Mouse (Mus musculus) CH12.LX (cell line): ENCODE measurements around the gene Whrn. TPM values are rescaled to one million over a fixed set of nuclear protein-coding genes. Genes with fewer than 3 reads are reported as not detected.

ENCODE experiments used
- DNase-seq: peaks from one replicate; pipeline ENCODE4 v3.0.0-alpha.2; 2013; ENCODE audit errors: extremely low read depth
- H3K27ac ChIP-seq: 2 replicates; pipeline ENCODE4 v1.5.1; 2012; ENCODE audit warnings: low read depth, mild to moderate bottlenecking, control low read depth, moderate library complexity; ENCODE audit not compliant: insufficient read depth
- H3K27me3 ChIP-seq: replicated peaks from 2 replicates; pipeline ENCODE3; 2012; ENCODE audit warnings: inconsistent platforms
- H3K36me3 ChIP-seq, 2 experiments: replicated peaks in 1 of 2; 2 replicates each; pipeline versions ENCODE3 to v1.6.1; 2012; ENCODE audit warnings: inconsistent platforms in 1 of 2, low read length in 1 of 2, mild to moderate bottlenecking in 1 of 2, mixed read lengths in 1 of 2, moderate library complexity in 1 of 2; ENCODE audit not compliant: control insufficient read depth in 1 of 2, insufficient read depth in 1 of 2
- H3K4me1 ChIP-seq, 2 experiments: 2 replicates each; pipeline ENCODE4 v1.6.1; 2012; ENCODE audit warnings: inconsistent platforms in 1 of 2, moderate library complexity in 1 of 2; ENCODE audit not compliant: insufficient read depth in 2 of 2, control insufficient read depth in 1 of 2
- H3K4me2 ChIP-seq: 2 replicates; pipeline ENCODE4 v1.6.1; 2012; ENCODE audit warnings: low read depth, mild to moderate bottlenecking, control low read depth; ENCODE audit not compliant: poor library complexity, insufficient read depth, severe bottlenecking
- H3K4me3 ChIP-seq, 3 experiments: fragments of 150-350 bp in 1 of 3; sonication (generic) in 1 of 3; replicated peaks in 1 of 3; 2 replicates each; pipeline versions ENCODE3 to v1.5.1; 2011 to 2012; ENCODE audit warnings: low read depth in 2 of 3, low read length in 2 of 3, mild to moderate bottlenecking in 2 of 3, moderate library complexity in 2 of 3, control low read depth in 1 of 3, improper control_type of control experiment in 1 of 3, inconsistent platforms in 1 of 3, mixed read lengths in 1 of 3; ENCODE audit not compliant: poor library complexity in 1 of 3
- H3K79me2 ChIP-seq: replicated peaks from 2 replicates; pipeline ENCODE4 v1.6.1; 2012; ENCODE audit warnings: mild to moderate bottlenecking, moderate library complexity; ENCODE audit not compliant: control insufficient read depth, poor library complexity, insufficient read depth, severe bottlenecking; ENCODE audit errors: extremely low read depth
- H3K9ac ChIP-seq: 2 replicates; pipeline ENCODE4 v1.6.1; 2012; ENCODE audit warnings: low read depth, mild to moderate bottlenecking, control low read depth, moderate library complexity; ENCODE audit not compliant: insufficient read depth
- H3K9me3 ChIP-seq: replicated peaks from 2 replicates; pipeline ENCODE3; 2012; ENCODE audit warnings: low read length, inconsistent platforms, mixed read lengths
- BHLHE40 ChIP-seq: IDR thresholded peaks from 2 replicates; pipeline ENCODE4 v1.6.1; 2011; ENCODE audit warnings: mild to moderate bottlenecking, low read depth, low read length, improper control_type of control experiment
- CHD2 ChIP-seq: IDR thresholded peaks from 2 replicates; pipeline ENCODE4 v1.6.1; 2011; ENCODE audit warnings: low read length, improper control_type of control experiment
- CTCF ChIP-seq, 2 experiments: IDR thresholded peaks in 1 of 2; conservative IDR thresholded peaks in 1 of 2; 2 replicates each; pipeline ENCODE4 v1.5.1; 2011 to 2012; ENCODE audit warnings: low read depth in 2 of 2, low read length in 2 of 2, improper control_type of control experiment in 1 of 2, inconsistent platforms in 1 of 2, mild to moderate bottlenecking in 1 of 2, moderate library complexity in 1 of 2
- ELF1 ChIP-seq: IDR thresholded peaks from 2 replicates; pipeline ENCODE4 v1.6.1; 2014; ENCODE audit warnings: low read depth, mild to moderate bottlenecking, inconsistent platforms, low read length, improper control_type of control experiment
- EP300 ChIP-seq: IDR thresholded peaks from 2 replicates; pipeline ENCODE4 v1.6.1; 2011; ENCODE audit warnings: low read length, improper control_type of control experiment
- ETS1 ChIP-seq: conservative IDR thresholded peaks from 2 replicates; pipeline ENCODE4 v1.6.1; 2012; ENCODE audit warnings: low read depth, mild to moderate bottlenecking, inconsistent platforms, low read length, improper control_type of control experiment, moderate library complexity
- GABPA ChIP-seq: IDR thresholded peaks from 2 replicates; pipeline ENCODE4 v1.6.1; 2012; ENCODE audit warnings: low read depth, low read length, improper control_type of control experiment, inconsistent platforms; ENCODE audit not compliant: insufficient replicate concordance
- HCFC1 ChIP-seq: IDR thresholded peaks from 2 replicates; pipeline ENCODE4 v1.6.1; 2012; ENCODE audit warnings: low read depth, mild to moderate bottlenecking, inconsistent platforms, low read length, improper control_type of control experiment
- IRF4 ChIP-seq: IDR thresholded peaks from 2 replicates; pipeline ENCODE4 v1.6.1; 2014; ENCODE audit warnings: low read depth, mild to moderate bottlenecking, inconsistent platforms, low read length, improper control_type of control experiment
- JUND ChIP-seq: conservative IDR thresholded peaks from 2 replicates; pipeline ENCODE4 v1.6.1; 2011; ENCODE audit warnings: low read depth, low read length, improper control_type of control experiment
- MAFK ChIP-seq: IDR thresholded peaks from 2 replicates; pipeline ENCODE4 v1.6.1; 2011; ENCODE audit warnings: low read length, improper control_type of control experiment; ENCODE audit not compliant: insufficient replicate concordance
- MAX ChIP-seq: IDR thresholded peaks from 2 replicates; pipeline ENCODE4 v1.6.1; 2011; ENCODE audit warnings: low read length, improper control_type of control experiment
- MXI1 ChIP-seq: IDR thresholded peaks from 2 replicates; pipeline ENCODE4 v1.6.1; 2011; ENCODE audit warnings: mild to moderate bottlenecking, low read depth, low read length, improper control_type of control experiment
- MYC ChIP-seq: IDR thresholded peaks from 2 replicates; pipeline ENCODE4 v1.6.1; 2011; ENCODE audit warnings: low read depth, mild to moderate bottlenecking, improper control_type of control experiment, low read length
- NRF1 ChIP-seq: IDR thresholded peaks from 2 replicates; pipeline ENCODE4 v1.6.1; 2014; ENCODE audit warnings: low read depth, mild to moderate bottlenecking, inconsistent platforms, low read length, improper control_type of control experiment, moderate library complexity
- PAX5 ChIP-seq: IDR thresholded peaks from 2 replicates; pipeline ENCODE4 v1.6.1; 2012; ENCODE audit warnings: low read length, inconsistent platforms, mixed read lengths
- POLR2A ChIP-seq: IDR thresholded peaks from 2 replicates; pipeline ENCODE4 v1.6.1; 2011; ENCODE audit warnings: low read depth, mild to moderate bottlenecking, improper control_type of control experiment, low read length
- POLR2AphosphoS2 ChIP-seq: IDR thresholded peaks from 2 replicates; pipeline ENCODE4 v1.6.1; 2011; ENCODE audit warnings: low read depth, low read length, improper control_type of control experiment
- RAD21 ChIP-seq: IDR thresholded peaks from 2 replicates; pipeline ENCODE4 v1.6.1; 2011; ENCODE audit warnings: low read depth, mild to moderate bottlenecking, low read length, improper control_type of control experiment, moderate library complexity
- SIN3A ChIP-seq: IDR thresholded peaks from 2 replicates; pipeline ENCODE4 v1.6.1; 2012; ENCODE audit warnings: low read length, improper control_type of control experiment, inconsistent platforms
- SMC3 ChIP-seq: IDR thresholded peaks from 2 replicates; pipeline ENCODE4 v1.6.1; 2011; ENCODE audit warnings: low read depth, low read length, improper control_type of control experiment
- UBTF ChIP-seq: IDR thresholded peaks from 2 replicates; pipeline ENCODE4 v1.6.1; 2012; ENCODE audit warnings: low read depth, mild to moderate bottlenecking, inconsistent platforms, low read length, improper control_type of control experiment, moderate library complexity
- USF1 ChIP-seq: IDR thresholded peaks from 2 replicates; pipeline ENCODE4 v1.6.1; 2014; ENCODE audit warnings: low read depth, mild to moderate bottlenecking, inconsistent platforms, low read length, improper control_type of control experiment
- USF2 ChIP-seq: conservative IDR thresholded peaks from 2 replicates; pipeline ENCODE4 v1.6.1; 2011; ENCODE audit warnings: low read depth, low read length, improper control_type of control experiment
- ZC3H11A ChIP-seq: IDR thresholded peaks from 2 replicates; pipeline ENCODE4 v1.6.1; 2012; ENCODE audit warnings: low read depth, mild to moderate bottlenecking, inconsistent platforms, low read length, improper control_type of control experiment
- ZKSCAN1 ChIP-seq: IDR thresholded peaks from 2 replicates; pipeline ENCODE4 v1.6.1; 2012; ENCODE audit warnings: low read depth, inconsistent platforms, low read length, improper control_type of control experiment, borderline replicate concordance
- ZMIZ1 ChIP-seq: IDR thresholded peaks from 2 replicates; pipeline ENCODE4 v1.6.1; 2012; ENCODE audit warnings: low read depth, mild to moderate bottlenecking, inconsistent platforms, low read length, improper control_type of control experiment
- ZNF384 ChIP-seq: IDR thresholded peaks from 2 replicates; pipeline ENCODE4 v1.6.1; 2012; ENCODE audit warnings: low read depth, low read length, improper control_type of control experiment, inconsistent platforms
- dilution Hi-C: fragments of 300-500 bp; cut with MboI; formaldehyde crosslinking; loops from 2 replicates; pipeline ENCODE4 v1.14.3; 2020; ENCODE audit warnings: low sequenced_read_pairs; ENCODE audit not compliant: extremely low pct_unique_long_range_greater_than_20kb, extremely low pct_ligation_motif_present
- in situ Hi-C: fragments of 300-500 bp; cut with MboI; formaldehyde crosslinking; loops from 3 replicates; pipeline ENCODE4 v1.14.3; 2019; ENCODE audit warnings: low sequenced_read_pairs, low pct_ligation_motif_present, low pct_unique_long_range_greater_than_20kb, mixed read lengths
- polyA plus RNA-seq: library from polyadenylated mRNA; unstranded; fragments of >175 nt; gene quantifications from 2 replicates; pipeline ENCODE4 v1.2.1, GENCODE M21; 2012; ENCODE audit warnings: low read depth; ENCODE audit not compliant: insufficient read length
- total RNA-seq, 2 experiments: library from RNA; depleted of rRNA; stranded (reverse); fragments of 300-350 nt in 1 of 2; fragments of >200 nt in 1 of 2; gene quantifications; 2 replicates each; pipeline ENCODE4 v1.2.3; 2012 to 2014

Whrn gene
- total and polyA plus RNA-seq, 3 experiments = 0.99 to 9.4 (median 4.5) TPM

DNA sequence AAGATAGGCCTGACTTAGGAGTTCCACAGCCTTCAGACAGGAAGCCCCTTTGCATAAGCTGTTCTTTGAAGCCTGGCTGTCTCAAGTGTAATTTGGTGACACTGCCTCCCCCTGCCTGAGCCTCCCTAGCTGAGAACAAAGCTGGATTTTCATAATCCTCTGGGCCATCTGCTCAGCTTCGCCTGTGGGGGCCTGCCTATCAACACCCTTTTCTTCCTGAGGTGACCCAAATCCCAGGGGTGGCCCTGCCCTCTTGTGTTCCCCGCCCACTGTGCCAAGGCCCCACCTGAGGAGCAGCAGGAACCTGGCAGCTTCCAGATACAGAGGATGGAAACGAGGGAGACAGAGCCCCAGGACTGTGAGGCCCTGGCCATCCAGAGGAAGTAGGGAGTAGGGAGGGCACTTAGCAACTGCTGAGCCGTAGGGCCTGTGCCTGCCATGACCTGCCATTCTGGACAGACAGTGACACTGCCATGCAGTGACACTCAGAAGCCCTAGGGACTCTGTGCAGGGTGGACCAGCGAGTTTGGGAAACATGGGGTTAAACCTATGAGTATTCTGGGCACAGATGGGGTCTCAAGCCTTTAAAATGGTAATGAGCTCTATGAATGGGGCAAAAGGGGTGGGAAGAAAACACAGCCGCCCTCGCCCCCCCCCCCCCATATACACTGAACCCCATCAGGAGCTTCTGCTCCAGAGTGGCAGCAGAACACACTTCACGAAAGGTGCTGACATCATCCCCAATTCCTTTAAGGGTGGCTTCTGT, 106.5 kb downstream of the Whrn start (continued):
- peak; percentile 44 for TF ChIP-seq ETS1
- TF ChIP-seq ZKSCAN1 = no peak

DNA sequence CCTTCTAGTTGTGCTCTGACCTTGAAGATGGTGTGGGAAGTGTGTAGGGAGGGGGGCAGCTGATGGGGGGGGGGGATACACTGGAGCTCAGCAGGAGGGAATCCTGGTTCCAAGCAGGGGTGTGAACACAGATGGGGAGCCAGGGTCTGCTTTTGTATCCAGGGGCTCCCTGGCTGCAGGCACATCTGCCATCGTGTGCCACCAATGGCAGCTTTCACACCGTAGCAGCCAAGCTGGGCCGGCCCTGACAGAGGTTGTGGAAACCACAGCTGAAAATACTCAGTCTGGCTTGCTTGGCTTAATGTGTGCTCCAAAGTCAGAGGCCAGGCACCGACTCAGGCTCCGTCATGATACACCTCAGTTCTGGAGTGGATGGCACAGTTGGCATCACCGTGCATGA, 107.8 kb downstream of the Whrn start:
- Histone ChIP-seq H3K27me3 (no peaks in the 10 kb centered on the region), H3K4me2 (0 out of 2 replicates have a peak overlapping the region, but pooled peaks have one; percentile 10), H3K27ac (peak overlapping the region; percentile 98), H3K79me2 (peaks cover 42% of the 10 kb centered on the region), H3K36me3 (peaks cover 71 to 90% of the 10 kb centered on the region in 2 experiments), H3K4me1 (peaks cover 54 to 94% of the 10 kb centered on the region in 2 experiments), H3K9ac (0 out of 2 replicates have a peak overlapping the region, but pooled peaks have one; percentile 12), H3K4me3 (no peak overlapping the region), H3K9me3 (no peaks in the 10 kb centered on the region)
- dilution Hi-C loops = no loop called here
- in situ Hi-C loops = no loop called here
- TF ChIP-seq UBTF (no peak), SMC3 (no peak), USF1 (no peak), SIN3A (no peak)
- no peak for DNase-seq

DNA sequence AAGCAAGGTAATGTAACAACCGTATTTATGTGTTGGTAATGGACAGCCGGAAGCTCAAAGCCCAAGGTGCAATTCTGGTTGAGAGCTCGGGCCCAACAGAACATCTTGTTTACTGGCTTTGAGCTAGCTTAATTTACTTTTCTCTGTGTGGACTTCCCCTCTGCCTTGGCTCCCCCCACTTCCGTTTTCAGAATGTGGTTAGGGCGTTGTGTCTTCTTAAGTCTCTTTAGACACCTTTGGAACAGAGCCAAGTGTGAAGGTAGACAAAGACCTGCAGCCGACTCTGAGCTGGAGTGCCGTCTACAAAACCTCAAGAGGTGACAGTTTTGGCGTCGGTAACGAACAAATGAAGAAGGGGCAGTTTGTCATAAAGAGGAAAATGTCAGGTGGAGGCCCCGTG, 110.0 kb downstream of the Whrn start:
- Histone ChIP-seq H3K9me3 (no peaks in the 10 kb centered on the region), H3K9ac (peak overlapping the region; percentile 37), H3K27ac (peak overlapping the region; percentile 99), H3K4me2 (peak overlapping the region; percentile 71), H3K79me2 (peaks cover 26% of the 10 kb centered on the region), H3K4me3 (peak overlapping the region; percentile 28 to 59 (median 46)), H3K36me3 (peaks cover 74 to 90% of the 10 kb centered on the region in 2 experiments), H3K4me1 (peaks cover 44 to 71% of the 10 kb centered on the region in 2 experiments), H3K27me3 (no peaks in the 10 kb centered on the region)
- in situ Hi-C loops = no loop called here
- dilution Hi-C loops = no loop called here
- DNase-seq = peak; percentile 88
- TF ChIP-seq ELF1 (peak; percentile 75), HCFC1 (no peak; the same call in 1 of the 2 replicates), MAX (0 out of 2 replicates have a peak, but pooled peaks have one; percentile 28), SIN3A (peak; percentile 77), CHD2 (0 out of 2 replicates have a peak, but pooled peaks have one; percentile 20), ZNF384 (0 out of 2 replicates have a peak, but pooled peaks have one; percentile 1), USF1 (no peak), ZC3H11A (no peak), POLR2AphosphoS2 (no peak; the same call in 1 of the 2 replicates), IRF4 (peak; percentile 77; the same call in 1 of the 2 replicates), SMC3 (no peak), RAD21 (no peak; the same call in 1 of the 2 replicates), USF2 (no peak), NRF1 (no peak), ZKSCAN1 (no peak), EP300 (peak; percentile 75), UBTF (no peak), MAFK (no peak), MXI1 (no peak; the same call in 1 of the 2 replicates), POLR2A (peak; percentile 34; the same call in 1 of the 2 replicates), GABPA (no peak), PAX5 (no peak), ZMIZ1 (no peak), ETS1 (peak; percentile 82), MYC (no peak), CTCF (conservative IDR thresholded peaks at IDR 0.05 in 1 of 2, IDR thresholded peaks at IDR 0.05 in 1 of 2; ENCODE audit: low read depth in 2 of 2, low read length in 2 of 2) (no peak), BHLHE40 (peak; percentile 70), JUND (no peak)
